Mouse (Mus musculus) cerebellum, adult 18-20 months (tissue): ENCODE measurements around the gene Utp3.
"Not testable (repeated sequence)": the region's sequence is repeated elsewhere in the genome, so short reads cannot be mapped to it uniquely, and the experiment has no call there.

Source experiments
- DNase-seq, 2 experiments: peaks; one replicate each; pipeline ENCODE4 v3.0.0; 2021

Gene Utp3

DNA sequence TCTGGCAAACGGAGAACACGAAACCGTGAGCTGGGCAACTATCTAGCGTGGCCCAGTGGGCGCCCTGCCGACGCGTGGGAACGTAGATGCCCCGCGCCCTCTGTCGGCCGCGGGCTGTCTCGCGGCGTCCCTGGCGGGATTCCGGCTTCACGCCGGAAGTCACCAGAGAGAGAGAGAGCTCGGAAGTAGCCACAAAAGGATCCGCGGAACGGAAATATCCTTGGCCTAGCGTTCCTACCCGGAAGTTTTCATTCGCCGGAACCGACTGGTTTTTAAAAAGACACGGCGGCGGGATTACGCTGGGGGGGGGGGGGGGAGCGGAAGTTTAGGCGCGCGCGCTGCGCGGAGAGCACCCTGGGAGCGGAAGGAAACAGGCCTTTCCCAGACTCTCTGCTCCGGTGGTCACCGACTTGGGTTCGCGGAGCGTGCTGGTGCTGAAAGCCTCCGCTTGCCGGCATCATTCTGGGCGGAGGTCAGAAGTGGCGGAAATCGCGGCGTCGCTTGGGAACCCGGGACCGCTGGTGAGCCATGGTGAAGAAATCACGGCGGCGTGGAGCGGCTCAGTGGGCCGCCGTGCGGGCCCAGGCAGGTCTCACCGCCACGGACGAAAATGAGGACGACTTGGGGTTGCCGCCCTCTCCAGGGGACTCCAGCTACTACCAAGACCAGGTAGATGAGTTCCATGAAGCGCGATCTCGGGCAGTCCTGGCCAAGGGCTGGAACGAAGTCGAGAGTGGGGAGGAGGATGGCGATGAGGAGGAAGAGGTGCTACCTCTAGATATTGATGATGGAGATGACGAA is at the start of gene Utp3:
Gene Utp3 (plus strand): TSS at position 377 of the 801 bp plus-strand sequence.
- peak; percentile 88 to 95 for DNase-seq

DNA sequence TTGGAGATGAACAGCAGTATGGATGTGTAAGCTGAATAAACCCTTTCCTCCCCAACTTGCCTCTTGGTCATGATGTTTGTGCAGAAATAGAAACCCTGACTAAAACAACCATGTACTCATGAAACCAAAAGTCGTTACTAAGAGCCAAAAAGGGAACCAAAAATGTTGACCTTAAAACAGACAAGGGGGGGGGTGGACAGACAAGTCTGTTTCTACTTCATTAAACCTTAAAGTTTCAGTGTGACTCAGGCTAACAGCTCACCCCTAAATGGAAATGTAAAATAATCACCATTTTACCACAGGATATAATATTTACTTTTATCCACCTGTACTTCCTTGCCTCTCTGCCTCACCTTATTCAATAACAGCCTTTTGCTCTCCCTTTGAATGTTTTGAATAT is 45.7 kb upstream of the Utp3 start:
- DNase-seq, result no peak

- DNase-seq, result no peak
Measured at GRCm38 (mm10) chr5:88508990-88509389, 45.3 kb upstream of the Utp3 start.

DNA sequence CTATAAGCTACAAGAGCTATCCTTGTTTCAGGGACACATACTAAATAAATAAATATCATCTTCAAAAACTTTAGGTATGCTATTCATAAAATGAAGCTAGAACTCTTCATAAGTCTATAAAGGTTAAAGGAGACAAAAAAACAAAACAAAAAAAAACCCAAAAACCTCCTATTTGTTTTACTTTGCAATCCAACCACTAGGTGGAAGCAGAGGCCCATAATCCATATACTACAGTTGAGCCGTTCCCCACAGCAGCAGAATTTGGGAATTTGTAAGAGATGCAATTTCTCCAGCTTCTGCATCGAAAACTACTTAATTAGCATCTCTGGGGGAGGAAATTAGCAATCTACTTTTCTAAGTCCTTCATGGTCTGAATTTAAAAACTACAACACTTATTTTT is 35.0 kb upstream of the Utp3 start:
- peak; percentile 20 to 37 for DNase-seq

DNA sequence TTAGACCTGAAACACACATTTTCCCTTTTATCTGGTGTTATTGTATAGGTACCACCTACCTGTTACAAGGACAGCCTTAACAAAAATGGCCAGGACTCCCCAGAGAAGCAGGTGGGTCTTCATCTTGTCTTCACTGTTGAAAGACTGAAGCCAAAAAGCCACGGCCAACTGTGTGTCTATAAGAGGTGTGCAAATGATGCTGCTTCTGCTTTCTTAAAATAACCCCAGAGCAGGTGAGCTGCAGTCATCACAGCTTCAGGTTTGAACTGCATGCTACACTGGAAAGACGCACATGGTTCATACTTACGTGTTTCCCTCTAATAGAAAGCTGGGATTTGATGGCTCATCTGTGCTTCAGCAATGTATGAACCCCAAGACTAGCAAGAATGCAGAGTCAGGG is 26.6 kb upstream of the Utp3 start, which contains the start of gene Jchain:
Gene Jchain (minus strand): TSS at position 235 of the 400 bp plus-strand sequence.
- DNase-seq, result no peak

DNA sequence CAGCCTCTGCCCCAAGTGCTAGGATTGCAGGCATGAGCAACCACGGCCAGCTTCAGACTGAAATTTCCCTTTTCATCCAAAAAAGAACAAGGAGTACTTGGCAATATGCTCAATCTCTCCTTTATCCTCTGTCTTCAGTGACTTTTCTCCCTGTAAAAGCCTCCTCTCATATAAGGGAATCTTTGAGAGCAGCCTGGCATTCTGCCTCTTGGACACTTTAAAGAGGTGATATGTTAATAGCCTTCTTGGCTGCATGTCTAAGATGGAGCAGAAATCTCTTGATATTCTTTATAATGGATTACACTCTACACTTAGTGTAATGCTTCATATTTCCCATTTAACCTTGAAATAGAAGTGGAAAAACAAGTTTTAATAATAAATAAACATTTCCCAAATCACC is 23.4 kb upstream of the Utp3 start:
- no peak for DNase-seq

DNA sequence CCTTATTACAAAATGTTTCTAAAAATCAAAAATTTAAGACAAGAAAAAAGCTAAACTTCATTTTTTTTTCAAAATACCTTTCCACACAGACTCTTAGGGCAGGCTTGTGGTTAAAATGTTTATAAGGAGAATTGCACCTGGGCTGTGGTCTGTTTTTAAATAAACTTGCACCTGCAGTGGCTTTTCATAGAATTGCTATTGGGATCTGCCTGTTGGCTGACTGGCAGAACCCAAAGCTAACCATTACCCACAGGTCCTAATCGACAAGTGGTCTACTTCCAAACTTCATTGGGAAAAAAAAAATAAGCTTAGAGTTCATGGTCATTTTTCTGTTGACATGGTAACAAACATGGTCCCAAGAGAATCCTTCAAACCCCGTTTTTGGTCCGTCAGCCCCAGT is 19.6 kb upstream of the Utp3 start:
- no peak for DNase-seq

DNA sequence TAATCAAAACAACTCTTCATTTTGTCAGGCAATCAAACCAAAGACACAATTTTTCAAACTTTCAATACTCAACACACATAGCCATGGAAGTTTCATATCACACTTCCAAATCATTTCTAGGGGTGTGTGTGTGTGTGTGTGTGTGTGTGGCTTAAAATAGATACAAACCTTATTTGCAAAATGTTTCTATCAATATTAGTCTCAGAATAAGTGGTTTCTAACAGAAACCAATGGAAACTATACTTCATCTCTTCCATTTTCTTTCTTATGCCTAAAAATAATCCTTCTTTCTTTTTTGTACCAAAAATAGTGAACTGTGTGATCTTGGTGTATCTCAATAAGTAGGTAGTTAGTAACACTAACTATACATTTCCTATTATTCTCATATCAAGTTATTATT is 13.4 kb upstream of the Utp3 start:
- no peak for DNase-seq

- DNase-seq, result peak; percentile 50 to 62
Measured at GRCm38 (mm10) chr5:88542651-88543282, 11.5 kb upstream of the Utp3 start.

DNA sequence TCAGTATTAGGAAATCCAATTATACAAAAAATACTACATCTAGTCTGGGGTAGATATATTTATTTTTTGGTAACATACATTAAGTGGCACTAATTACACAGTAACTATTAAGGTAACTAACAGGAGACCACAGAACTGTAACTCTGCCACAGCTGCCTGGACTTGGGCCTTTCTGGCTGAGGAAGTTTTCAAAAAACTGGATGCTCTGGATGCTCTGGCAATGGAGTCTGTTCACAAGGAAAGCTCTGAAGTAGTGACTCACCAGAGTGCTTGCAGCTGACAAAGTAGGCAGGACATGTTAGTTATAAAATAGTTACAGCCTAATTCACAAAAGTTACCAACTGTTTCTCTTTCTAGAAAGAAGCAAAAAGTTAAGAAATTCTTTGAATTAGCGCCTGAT is 9.9 kb upstream of the Utp3 start:
- not testable (repeated sequence) for DNase-seq

GRCm38 (mm10) chr5:88545536-88545935 is 8.7 kb upstream of the Utp3 start:
- DNase-seq, result no peak

GRCm38 (mm10) chr5:88553271-88554085 is 784 bp upstream of the Utp3 start:
- DNase-seq, result peak in 1 of 2 experiments; percentile 14

- DNase-seq, result no peak
Measured at GRCm38 (mm10) chr5:88558991-88559390, 4.7 kb downstream of the Utp3 start.

- DNase-seq, result no peak
Measured at GRCm38 (mm10) chr5:88561080-88561814, 7.0 kb downstream of the Utp3 start.

GRCm38 (mm10) chr5:88562863-88563780 is 8.9 kb downstream of the Utp3 start:
- no peak for DNase-seq

DNA sequence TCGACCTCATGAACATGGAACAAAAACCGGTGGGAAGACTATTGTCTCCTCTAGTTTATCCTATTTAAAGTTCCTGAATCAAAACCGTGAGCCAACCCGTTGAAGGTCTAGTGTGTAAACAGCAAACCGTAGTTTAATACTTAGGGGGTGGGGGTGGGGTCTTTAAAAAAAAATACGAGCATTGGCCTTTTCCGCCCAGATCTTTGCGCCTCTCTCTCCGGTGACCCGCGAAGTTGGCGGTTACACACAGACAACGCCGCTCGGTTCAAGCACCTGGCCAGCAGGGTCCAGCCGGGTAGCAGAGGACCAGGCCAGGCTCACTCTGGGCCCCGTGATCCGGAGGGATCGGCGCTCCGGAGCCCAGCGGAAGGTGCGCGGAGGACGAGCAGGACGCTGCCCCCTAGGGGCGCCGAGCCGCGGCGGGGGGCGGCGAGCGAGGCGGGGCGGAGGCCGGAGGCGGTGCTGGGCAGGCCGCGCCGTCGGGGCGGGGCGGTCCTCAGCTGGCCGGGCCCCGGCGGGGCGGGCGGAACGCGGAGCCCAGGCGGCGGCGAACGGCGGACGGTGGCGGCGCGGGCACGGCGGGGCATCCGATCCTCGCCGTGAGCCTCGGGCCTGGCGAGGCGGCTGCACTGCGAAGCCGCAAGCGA is 10.4 kb downstream of the Utp3 start, which contains the start of gene Rufy3:
Gene Rufy3 (plus strand): TSS at position 540 of the 647 bp plus-strand sequence.
- peak; percentile 54 to 77 for DNase-seq

- peak; percentile 67 to 83 for DNase-seq
Measured at GRCm38 (mm10) chr5:88565148-88566033, 11.1 kb downstream of the Utp3 start.

DNA sequence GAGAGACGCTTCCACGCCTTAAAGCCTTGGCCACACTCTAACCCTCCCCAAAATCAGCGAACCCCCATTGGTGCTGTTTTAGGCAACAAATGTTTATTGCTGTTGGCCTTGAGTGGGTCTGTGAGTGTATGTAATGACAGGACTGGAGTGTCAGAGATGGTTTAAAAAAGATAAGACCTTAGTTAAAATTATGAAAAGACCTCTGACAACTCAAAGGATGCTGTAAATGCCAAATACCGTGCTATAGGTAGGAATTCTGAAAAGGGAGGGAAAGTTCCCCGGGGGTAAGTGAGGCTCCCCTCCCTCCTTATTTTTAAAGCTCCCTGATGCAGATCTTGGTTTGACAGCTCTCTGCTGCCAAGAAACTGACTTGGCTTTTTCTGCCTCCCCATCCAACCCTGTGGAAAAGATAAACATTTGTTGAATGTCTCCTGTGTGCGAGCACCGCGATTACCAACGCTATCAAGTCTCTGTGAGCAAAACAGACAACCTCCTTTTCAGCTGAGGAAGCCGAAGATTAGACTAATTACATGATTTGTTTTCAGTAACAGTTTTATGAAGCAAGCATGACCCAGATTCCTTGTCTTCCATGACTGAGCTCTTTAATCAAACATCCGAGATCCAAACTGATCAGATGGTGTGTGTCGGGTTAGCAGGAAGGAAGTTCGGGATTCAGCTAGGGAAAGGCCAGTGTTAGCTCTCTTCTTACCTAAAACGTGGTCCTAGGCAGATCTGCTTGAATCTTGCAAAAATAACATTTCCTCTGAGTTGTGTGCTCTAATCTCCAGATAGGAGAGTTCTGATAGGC is 12.0 kb downstream of the Utp3 start:
- no peak for DNase-seq

GRCm38 (mm10) chr5:88569541-88569940 is 15.3 kb downstream of the Utp3 start:
- DNase-seq, result no peak
